Mouse (Mus musculus): ENCODE data around the gene Fam228a.
A peak's percentile ranks its signal among the peaks of the same experiment; 100 is the strongest.
"Not testable (repeated sequence)": the region's sequence is repeated elsewhere in the genome, so short reads cannot be mapped to it uniquely, and the experiment has no call there.

The Fam228a gene

DNA sequence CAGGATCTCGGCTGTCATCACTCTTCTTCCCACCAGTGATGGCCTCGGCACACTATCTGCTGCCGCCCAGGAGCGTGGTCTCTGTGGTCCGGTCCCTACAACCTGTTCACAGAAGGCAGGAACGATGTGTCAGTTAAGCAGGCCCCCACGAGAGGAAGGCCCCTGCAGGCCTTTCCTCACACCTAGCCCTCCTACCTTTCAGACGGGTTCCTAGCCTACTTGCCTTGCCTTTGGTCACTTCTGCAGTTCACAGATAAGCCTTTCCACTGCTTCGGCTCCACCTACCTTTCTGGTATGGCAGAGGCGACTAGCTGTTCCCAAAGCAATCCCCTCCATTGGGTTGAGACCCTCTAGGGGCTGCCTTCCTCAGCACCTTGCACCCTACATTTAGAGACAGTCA, 22.6 kb downstream of the Fam228a start:
- DNase-seq, result no peak

DNA sequence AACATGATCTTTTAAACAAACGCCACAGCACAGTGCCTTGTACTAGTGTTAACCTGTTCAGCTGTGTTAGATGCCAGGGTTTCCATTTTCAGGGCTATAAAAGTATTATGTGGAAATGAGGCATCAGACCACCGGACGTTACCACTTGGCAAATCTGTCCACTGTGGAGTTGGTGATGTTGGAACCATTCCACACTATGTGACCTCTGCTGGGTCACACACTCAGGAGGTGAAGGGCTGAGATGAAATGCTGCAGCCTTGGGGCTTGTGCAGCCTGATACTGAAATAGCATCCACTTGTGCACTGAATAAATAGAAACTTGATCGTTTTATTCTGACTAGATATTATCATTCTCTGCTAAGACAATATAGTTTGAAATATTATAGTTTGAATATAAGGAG, 24.9 kb downstream of the Fam228a start:
- DNase-seq, result no peak

DNA sequence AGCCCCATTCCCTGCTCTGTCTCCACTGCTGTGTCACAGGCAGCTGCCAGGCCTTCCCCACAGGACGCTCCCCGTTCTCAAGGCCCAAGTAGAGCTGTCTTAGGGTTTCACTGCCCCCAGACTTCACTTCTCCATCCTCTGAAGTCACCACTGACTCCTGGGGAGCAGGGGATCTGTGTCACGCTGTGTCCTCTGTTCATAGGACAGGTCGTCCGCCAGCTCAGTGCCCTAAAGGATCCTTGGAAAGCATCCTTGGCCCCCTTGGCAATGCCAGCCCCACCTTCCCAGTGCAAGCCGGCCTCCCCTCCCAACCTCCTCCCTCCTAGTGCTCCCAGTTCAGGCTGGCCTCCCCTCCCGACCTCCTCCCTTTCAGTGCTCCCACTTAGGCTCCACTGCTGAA, 28.3 kb downstream of the Fam228a start:
- DNase-seq, result no peak

DNA sequence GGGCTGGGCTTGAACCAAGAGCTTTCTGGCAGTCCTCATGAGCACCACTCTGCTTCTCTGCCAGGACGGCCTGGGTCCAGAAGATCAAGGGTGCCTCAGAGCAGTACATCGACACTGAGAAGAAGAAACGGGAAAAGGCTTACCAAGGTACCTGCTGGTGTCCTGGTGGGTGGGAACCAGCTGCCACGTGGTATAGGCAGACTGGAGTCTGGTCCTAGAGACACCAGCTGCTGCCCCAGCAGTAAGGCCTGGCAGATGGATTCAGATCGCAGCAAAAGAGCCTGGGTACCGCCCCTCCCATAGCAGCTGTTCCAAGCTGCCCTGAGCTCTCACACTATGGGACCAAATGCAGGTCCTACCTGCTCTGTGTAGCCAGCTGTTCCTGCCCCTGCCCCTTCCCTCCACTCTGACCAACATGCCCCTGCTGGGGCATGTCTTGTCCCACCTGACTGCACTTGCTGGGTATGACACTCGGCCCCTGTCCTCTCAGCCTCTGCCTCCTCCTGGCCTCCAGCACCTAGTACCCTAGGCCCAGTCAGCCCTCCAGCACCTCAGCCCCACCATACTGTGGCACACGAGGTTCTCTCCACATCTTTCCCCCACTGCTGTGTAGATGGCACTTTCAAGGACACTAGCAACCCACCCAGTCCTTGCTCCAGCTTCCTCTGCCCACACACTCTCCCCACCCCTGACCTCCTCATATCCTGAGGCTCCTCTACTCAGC, 29.2 kb downstream of the Fam228a start:
- DNase-seq, result no peak

DNA sequence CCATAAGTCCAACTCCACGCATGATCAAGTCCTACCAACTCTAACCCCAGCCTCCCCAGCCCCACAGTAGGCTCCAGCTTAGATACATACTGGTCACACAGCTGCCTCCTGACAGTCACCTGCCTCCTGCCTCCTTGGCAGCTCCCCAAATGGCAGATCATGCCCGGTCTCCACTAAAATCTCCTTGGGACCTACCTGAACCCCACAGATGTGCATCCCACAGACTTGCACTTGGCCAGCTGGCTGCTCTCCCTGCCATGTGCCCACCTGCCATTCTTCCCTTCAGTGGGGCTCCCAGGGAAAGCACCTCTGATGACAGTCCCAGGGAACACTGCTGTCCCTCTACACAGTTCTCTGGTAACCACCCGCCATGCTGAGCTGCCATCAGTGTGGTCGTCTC, 29.9 kb downstream of the Fam228a start:
- no peak for DNase-seq

DNA sequence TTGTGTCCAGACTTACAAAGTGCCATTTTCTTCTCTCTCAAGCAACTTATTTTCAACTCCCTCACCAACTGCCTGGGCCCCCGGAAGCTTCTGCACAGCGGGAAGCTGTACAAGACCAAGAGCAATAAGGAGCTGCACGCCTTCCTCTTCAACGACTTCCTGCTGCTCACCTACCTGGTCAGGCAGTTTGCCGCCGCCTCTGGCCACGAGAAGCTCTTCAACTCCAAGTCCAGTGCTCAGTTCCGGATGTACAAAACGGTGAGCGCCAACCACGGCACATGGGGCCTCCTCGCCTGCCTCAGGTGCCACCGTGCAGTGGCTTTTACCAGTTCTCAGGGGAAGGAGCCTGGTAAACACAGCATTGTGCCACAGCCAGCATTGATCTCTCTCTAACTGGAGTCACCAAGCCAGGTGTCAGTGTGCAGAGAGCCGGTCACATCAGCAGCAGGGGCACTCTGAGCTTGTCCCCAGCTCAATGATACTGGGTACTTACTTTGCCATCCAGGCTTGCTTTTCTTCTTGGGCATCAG, 30.7 kb downstream of the Fam228a start:
- DNase-seq, result no peak

DNA sequence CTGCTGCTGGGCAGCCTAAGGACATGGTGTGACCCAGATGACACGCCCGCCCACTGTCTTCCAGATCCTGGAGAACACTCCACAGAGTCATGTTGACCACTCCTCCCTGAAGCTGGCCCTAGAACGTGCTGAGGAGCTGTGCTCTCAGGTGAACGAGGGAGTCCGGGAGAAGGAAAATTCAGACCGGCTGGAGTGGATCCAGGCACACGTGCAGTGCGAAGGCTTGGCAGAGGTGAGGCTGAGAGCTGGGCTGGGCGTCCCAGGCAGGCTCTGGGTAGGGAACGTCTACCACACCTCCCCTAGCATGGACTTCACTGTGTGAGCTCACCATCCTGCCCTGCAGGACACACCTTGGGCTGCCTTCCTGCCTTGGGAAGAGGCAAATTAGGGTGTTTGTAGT, 31.3 kb downstream of the Fam228a start:
- DNase-seq, result no peak

DNA sequence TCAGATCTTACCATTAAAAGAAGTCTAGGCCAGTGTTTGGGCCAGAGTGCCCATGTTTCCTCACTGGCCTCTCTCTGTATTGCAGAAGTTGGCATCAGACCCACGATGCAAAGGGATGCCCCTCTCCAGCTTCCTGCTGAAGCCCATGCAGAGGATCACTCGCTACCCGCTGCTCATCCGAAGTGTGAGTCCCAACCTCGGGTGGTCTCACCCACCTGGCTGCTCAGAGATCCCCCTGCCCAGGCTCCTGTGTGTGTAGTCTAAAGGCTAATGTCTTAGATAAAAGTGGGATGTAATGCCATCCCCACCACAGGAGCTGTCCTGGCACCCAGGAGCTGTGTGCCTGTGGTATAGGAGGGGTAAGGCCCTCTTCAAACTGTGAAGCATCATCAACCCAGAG, 32.1 kb downstream of the Fam228a start:
- no peak for DNase-seq

DNA sequence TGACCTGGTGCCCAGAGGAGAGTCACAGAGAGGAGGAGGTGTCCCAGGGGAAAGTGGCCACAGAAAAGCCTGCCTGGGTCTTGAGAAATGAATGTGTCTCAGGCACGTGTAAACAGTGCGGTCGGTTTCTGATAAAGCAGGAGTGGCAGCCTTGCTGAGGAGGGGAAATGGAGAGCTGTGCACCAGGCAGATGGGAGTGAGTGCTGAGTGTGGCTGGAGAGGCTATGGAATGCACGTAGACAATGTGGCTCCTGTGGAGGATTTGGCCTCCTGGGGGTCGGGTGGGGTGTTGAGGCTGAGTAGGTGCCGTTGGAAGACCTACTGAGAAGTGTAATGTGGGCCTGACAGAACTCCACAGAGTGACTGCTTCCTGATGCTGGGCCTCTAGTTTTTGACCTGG, 32.6 kb downstream of the Fam228a start:
- not testable (repeated sequence) for DNase-seq

DNA sequence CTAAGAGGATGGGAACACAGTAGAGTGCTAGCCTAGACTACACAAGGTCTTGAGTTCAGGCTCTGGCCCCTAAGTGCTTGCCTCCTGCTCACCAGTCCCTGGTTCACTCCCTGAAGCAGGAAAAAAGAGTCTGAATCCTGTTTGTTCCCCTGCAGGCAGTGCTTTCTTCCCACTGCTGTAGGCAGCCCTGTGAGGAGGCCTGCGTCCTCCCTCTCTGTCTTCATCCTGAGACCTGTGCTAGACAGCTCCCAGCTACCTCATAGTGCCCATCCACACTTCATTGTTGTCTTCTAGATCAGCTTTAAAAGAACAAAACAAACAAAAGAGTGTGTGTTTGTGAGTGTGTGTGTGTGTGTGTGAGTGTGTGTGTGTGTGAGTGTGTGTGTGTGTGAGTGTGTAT, 43.7 kb downstream of the Fam228a start:
- no peak for DNase-seq

DNA sequence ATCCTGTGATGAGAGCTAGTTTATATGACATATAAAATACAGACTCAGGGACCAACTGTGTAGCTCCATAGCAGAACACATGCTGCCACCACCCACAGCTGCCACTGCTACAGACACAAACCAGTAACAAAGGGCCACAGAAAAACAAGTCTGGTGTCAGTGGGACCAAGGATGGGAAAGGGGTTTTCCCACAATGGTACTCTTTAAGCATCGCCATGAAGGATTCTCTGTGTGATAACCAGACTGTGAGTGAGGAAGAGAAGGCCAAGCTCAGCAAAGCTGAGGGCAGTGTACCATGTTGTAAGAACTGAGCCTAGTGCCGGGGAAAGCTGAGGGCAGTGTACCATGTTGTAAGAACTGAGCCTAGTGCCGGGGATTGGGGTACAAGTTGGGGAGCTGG, 47.0 kb downstream of the Fam228a start:
- DNase-seq, result no peak

DNA sequence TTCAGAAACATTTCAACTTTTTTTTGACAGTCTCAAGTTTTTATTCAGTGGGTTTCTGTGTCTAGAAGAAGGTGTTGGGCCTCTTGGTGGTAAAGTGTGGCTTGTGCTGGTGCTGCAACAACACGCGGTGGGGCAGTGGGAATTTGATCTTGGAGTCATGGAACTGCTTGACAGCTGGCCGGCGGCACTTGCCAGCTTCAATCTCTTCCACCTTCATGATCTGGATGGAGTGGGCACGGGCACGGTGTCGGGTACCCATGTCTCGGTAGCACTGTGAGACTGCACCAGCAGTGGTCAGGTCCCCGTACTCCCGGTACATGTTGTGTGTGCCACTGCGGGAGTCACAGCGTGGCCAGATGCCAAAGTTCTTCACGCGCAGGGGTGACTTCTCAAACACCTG, 48.9 kb downstream of the Fam228a start:
- DNase-seq, result no peak

DNA sequence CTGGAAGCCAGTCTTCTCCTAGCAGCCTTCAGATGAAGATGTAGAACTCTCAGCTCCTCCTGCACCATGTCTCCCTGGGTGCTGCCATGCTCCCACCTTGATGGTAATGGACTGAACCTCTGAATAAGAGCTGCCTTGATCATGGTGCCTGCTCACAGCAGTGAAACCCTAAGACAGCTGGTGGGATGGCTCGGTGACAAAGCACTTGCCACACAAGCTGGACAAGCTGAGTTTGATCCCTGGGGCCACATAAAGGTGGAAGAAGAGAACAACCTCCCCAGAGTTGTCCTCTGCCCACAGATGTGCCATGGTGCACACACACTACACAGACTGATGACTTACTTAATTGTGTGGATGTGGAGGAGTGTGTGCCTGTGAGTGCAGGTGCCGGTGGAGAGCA, 49.8 kb downstream of the Fam228a start:
- no peak for DNase-seq

DNA sequence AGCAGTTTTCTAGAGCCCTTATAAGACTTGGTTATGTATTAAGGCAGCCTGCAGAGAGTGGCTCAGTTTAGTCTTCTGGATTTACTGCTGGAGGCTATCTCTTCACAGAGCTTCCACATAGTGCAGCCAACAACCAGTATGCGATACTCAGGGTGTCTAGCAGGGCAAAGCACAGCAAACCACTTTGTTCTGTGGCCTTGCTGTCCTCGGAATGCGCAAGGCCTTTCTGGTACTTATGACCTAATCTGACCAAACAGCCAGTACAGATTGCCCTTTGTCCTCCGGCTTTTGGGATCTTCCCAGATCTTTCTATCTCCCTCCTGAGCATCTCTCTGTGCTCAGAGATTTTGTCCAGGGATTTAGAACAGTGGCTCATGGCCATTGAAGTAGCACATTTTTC, 52.8 kb downstream of the Fam228a start:
- DNase-seq, result no peak

DNA sequence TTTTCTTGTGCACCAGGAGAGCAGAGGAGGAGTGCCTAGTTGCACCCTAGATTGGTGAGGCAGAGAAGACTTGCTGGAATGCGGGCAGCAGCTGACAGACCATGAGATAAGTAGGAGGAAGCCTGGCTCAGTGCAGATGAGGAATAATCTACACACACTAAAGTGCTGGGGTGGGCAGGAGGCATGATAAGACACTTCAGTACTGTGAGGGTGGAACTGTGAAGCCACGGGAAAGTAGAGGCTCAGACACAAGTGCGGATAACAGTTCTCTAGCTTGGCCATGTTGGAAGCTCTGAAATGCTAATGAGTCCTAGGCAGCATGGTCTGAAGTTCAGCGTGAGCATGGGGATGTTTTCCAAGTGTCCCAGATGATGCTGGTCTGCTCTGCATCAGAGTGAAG, 58.3 kb downstream of the Fam228a start:
- DNase-seq, result no peak

DNA sequence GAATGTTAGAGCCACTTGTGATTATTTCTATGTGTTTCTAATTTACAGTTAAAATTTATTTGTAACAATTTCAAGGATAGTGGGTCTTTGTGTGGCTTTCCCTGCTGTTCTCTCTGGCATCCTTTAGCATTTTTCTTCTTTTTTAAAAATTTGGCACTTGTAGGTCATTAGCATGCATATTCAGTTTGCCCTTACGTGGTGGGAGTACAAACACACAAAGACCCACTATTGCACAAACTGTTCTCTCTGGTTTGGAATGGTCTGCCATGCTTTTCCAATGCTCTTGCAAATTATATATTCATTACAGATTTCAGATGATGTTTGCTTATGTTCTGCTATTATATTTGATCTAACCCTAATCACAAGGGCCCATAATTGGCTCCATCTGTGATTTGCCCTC, 61.9 kb downstream of the Fam228a start:
- no peak for DNase-seq

DNA sequence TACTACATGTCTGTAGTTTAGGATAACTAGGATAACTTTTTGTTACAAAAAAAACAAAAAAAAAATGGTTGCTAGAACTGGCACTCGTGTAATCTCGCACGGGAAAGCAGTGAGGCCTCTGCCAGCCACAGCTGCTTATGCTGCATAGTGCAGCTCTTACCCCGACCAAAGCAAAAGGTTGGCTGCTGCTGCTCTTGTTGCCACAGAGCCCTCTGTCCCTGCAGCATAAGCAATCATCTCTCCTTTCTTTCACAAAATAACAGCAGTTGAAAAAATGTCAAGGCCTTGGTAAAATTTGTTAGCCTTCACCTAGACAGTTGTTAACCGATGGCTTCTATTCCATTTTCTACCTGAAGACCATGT, 72.6 kb downstream of the Fam228a start:
- no peak for DNase-seq

DNA sequence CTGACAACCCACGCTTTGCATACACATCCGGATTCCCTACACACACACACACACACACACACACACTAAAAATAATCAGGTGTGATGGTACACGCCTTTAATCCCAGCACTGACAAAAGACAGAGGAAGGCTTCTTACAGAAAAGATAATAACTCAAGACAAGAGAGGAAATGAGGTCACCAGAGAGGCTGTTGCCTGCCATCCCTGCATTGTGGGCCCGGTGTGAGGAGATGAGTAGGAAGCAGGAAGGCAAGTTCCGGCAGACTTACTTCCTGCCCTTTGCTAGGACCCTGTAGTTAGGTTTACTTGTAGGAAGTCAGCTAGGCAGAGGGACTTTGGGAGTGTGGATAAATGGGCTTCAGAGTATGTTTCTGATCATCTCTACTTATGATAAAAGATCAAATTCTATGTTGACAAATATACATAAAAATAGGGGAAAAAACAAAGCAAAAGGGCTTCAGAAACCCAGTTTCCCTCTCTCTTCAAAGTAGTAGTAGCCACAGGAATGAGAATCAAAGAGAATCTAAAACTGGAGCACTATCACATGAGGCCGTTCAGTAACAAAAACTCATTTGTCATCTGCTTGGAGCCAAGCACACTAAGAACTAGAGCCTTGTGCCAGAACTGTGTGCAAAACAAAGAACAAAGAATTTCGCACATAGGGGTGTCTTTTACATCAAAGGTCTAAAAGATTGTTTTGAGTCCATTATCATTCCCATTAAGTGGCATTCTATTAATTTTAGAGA, 73.1 kb downstream of the Fam228a start:
- peak; percentile 17 for DNase-seq

All from kidney, postnatal 14 days (tissue).